Mouse (Mus musculus) cerebellum, adult 11-12 months (tissue): ENCODE measurements at regions not wholly inside any gene's neighbourhood (a gene's known extent, or its start where the extent isn't known, plus 50 kb on each side); places are given as distances from the start of the nearest gene placed in this dataset.
"Not testable (repeated sequence)": the region's sequence is repeated elsewhere in the genome, so short reads cannot be mapped to it uniquely, and the experiment has no call there.

Experiments
- DNase-seq: peaks from one replicate; pipeline ENCODE4 v3.0.0; 2022

DNA sequence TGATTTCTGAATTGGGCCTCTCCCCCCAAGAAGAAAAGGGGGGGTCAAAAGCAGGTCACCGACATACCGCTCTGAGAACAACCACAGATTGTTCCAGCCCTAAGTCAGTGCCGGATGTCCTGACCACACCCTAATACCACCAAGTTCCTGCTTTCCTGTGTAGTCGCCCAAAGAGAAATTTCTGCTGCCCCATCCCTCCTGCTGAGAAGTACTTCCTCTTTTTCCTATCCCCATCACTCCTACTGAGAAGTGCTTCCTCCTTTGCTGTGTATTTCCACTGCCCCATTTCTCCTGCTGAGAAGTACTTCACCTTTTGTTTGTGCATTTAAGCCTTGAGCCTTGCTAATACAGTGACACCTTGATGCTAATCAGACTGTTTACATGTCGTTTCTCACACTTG is 1160.4 kb downstream of the A830018L16Rik start:
- DNase-seq = no peak

DNA sequence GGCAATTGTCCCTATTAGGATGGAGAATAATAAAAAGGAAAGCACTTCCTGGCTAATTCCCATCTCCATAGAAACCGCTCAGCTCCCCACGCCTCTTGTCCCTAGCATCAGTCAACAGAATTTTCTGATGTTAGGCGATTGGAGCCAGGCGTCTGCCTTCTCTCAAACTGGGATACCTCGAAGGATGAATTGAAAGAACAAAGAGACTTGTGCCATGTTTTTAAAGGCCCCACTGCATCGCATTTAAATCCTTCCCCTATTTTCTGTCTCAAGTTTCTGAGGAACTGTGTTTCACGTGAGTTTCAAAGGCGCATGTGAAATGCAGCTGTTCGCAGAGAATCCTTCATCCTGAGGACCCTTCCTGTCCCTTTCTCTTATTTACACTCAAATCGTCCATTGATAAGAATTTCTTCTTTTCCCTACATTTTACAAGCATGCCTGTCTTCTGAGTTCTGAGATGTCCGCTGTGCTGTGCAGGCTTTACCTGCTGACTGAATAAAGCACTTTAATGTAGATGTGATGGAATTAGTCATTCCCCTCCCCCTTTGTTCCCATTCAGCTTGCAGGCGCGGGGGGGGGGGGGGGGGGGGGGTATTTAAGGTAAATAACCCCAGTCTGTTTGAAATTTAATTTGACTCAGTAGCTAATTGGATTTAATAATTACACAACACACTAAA is 1163.3 kb downstream of the A830018L16Rik start:
- no peak for DNase-seq

DNA sequence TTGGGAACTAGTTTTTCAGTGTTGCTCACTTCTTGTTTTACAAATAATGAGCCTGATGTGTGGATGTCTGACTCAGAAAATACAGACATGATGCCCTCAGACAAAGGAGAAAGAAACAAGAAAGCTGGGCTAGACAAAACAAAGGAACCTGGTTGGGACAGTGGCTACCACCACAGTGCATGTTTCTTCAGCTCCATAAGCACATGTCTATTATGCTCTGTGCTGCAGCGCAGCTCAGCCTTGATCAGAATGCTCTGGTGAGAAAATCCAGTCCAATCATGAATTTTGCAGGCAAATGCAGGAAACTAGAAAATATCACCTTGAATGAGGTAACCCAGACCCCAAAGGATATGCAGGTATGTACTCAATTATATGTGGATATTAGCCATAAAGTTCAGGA is 1164.1 kb downstream of the A830018L16Rik start:
- no peak for DNase-seq

DNA sequence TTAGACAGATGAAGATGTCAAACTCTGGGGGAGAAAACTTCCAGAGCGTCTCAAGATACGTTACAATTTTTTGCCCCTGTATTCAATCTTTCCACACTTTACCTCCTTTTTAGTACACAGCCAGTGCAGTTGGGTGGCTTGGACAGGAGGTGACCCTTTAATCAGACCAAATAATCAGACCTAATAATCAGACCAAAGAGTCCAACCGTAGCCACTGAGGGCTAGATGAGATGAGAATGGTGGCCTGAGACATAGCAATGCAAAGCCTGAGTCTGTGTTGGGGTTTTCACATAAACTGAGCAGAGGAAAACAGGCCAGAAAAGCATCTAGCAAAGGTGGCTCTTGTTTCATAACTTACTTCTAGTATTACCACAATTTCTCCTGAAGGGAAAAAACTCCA is 1169.1 kb downstream of the A830018L16Rik start:
- DNase-seq = no peak

DNA sequence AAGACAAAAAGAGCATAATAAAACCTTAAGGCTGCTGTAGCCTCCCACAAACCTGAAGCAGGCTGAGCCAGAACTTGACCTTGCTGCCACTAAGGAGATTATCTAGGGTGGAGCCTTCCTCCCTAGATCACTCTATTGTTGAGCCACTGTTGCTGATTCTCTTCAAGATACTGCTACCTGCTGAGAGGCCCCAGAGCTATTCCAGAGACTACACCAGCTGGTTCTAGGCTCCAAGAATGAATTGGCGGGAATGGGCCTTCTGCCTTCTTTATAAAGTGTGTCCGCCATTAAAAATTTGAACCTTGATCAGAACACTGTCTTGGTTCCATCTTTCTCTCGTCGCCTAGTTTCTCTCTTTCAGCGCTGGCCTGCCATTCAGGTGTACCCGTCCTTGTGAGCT is 1173.1 kb downstream of the A830018L16Rik start:
- DNase-seq = not testable (repeated sequence)

DNA sequence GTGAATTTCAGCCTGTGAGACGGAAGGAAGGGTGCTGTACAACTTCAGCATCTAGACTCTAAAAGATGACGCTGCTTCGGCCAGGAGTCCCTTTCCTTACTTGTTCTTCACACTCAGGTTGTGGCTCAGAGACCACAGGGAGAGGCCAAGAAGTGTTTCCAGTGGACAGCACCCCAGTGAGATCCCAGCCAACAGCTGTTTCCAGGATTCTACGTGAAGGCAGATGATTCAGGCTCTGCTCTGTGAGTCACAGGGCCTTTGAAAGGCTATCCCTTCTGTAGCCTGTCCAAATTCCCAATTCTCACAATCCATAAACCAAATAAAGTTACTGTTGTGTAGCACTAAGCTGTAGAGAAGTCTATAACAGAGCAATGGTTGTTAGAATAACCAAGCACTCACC is 1198.2 kb downstream of the A830018L16Rik start:
- no peak for DNase-seq

DNA sequence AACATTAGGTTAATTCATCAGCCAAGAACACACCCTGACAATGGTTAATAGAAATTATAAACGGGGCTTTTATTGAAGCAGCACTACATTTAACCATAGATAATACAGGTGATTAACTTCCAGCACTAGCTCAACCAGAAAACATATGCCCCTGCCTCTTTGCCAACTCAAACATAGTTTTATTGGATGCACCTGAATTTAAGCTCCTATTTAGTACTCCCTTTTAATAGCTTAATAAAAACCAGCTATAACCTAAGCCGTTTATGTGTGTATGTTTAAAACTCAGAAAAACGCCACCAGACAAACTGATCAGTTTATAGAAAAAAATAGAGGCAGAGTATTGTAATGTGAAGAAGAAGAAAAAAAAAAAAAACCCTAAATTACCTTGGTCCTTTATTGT is 1201.4 kb downstream of the A830018L16Rik start:
- DNase-seq = no peak

DNA sequence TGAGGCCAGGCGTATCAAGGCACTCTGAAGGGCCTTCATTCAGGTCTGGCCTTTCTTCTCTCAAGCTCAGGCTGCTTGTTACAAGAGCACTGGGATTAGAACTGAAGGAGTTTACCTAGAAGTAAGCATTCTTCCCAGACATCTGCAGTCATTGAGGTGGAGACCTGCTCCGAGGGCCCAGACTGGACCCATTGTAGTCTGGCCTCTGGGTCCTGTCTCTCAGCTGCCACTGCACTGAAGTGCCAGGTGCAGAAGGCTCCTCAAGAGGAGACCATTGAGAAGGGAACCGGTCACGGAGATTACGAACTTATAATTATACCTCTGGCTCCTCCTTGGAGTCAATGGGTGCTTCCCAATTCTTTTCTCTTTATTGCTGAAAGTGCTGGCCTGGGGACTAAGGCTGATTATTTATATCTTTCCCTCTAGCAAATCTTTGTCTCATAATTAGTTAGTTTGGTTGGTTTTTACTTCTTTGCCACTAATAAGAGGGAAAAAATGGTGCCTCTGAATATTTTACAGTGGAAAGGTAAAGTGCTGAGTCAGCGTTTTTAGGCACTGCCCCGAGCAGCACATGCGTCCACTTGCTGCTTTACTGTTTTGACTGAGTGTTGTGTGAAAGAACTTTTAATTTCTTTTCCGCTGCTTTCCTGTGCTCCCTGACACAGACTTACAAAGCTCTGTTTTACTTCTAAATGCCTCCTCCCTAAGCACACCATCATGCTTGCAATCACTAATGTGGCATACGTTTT is 1202.0 kb downstream of the A830018L16Rik start:
- DNase-seq = no peak

DNA sequence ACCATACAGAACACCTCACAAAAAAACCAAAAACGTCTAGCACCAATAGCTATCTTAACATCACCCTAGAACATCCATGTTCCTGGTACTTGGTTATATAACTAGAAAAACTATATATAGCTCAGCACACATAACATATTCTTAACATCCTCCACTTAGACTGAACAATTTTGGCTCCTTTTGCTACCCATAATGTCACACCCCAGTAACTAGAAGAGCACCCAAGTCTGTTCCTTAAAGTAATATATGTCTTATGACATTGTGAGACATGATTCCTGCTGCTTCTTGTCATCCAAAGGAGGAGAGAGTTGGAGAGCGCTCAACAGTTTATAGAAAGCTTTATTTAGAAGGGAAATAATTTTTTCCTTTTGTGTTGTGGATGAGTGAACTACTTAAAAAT is 1206.1 kb downstream of the A830018L16Rik start:
- no peak for DNase-seq

DNA sequence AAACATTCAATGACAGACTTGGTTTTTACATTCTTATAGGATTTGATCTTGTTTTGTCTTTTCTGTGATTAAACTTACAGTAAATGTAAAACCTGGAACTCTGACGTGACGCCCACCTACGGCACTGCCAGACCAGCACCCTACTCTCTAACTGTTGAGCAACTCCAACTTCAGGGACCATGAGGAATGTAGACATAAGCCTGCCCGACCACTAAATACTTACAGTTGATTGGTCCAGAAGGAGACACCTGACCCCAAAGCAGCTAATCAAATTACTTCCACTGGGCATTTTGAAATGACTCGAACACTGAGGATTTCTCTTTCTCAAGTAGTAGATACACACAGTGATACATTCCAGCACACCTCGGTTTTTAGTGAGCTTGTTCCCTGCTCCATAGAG is 1206.9 kb downstream of the A830018L16Rik start:
- no peak for DNase-seq

DNA sequence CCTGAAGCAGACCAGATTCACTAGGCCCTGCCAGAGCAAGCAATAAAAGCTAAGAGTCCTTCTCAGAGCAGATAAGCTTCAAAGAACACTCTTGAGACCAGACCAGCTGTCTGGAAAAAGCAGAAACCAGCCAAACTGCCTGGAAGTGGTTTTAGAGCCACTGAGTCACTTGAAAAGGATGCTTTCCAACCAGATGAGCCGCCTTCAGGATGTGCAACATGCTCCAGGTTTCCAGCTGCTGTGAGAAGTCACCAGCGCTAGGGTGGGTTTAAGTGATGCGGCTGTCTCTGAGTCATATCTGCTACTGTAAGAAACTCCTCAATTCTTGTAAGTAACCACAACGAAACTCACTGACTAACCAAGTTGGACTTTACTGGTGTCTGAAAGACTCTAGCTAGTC is 1209.3 kb downstream of the A830018L16Rik start:
- no peak for DNase-seq

DNA sequence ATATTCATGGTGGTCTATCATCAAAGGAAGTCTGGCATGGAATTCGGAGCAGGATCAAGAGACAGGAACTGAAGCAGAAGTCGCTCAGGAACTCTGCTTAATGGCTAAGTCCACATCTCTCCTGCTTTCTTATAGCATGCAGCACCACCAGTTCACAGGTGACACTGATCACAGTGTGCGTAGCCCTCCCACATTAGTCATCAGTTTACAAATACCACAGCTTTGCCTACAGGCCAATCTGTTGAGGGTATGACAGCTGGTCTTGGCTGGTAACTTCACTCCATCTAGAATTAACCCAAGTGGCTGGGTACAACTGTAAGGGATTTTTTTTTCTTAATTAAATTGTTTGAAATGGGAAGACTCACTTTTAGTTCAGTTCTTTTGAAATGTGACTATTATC is 1219.1 kb downstream of the A830018L16Rik start:
- DNase-seq = no peak

DNA sequence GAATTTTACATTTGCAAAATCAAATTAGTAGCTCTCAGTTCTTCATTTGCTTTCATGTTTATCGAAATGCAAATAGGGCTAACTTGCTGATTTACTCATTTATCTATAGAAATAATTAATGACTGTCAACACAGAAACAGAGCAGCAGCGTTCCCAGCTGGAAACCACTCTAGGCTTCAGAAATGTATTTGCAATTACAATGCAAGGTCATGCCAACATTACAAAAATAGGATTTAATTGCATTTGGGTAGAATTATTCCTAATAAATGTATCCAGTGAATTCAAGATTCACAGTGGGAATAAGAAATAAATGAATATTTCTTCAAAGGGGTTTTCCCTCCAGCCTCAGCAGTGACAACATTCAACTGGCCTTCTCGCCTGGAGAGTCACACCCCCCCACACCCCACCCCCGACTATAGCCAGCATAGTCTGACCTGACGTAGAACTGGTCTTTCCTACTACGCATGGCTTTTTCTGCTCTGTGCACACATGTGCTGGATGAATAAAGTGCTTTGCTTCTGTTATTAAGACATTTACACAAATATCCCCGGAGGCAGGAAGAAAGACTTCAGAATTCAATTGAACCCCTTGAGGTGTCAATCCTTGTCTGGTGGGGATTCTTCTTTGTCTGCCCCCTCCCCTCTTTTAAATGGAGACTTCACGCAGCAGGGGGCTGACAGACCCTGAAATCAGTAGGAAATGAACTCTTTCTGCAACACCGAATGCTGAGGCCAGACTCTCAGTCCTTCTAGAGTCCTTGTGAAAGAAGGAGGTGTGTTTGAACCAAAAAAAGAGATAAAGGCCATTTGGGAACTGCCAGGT is 1222.6 kb downstream of the A830018L16Rik start:
- DNase-seq = no peak

DNA sequence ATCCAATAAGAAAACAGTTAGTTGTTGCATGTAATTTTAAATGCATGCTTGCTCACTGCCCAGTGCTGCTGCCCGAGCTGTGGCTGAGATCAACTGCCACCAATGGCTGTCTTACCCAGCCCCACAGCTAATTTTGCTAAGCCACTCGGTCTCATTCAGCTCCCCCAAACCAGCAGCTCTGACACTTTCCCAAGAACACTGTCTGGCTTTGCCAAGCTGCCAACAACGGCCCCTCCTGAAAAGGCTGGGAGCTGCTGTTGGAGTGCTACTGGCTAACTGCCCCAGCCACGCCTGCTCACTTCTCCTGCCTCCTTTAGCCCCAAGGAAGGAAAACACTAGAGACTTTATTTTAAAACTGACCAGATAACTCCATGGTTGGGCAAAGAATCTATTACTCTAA is 1227.1 kb downstream of the A830018L16Rik start:
- DNase-seq = peak; percentile 3
